Mouse (Mus musculus) Muller cell, postnatal 12 days (primary cell): ENCODE data around the gene Psma6.

Experiments used
- DNase-seq: peaks from one replicate; pipeline ENCODE4 v3.0.0-alpha.2; 2015; ENCODE audit errors: inconsistent ontology term

The Psma6 gene

DNA sequence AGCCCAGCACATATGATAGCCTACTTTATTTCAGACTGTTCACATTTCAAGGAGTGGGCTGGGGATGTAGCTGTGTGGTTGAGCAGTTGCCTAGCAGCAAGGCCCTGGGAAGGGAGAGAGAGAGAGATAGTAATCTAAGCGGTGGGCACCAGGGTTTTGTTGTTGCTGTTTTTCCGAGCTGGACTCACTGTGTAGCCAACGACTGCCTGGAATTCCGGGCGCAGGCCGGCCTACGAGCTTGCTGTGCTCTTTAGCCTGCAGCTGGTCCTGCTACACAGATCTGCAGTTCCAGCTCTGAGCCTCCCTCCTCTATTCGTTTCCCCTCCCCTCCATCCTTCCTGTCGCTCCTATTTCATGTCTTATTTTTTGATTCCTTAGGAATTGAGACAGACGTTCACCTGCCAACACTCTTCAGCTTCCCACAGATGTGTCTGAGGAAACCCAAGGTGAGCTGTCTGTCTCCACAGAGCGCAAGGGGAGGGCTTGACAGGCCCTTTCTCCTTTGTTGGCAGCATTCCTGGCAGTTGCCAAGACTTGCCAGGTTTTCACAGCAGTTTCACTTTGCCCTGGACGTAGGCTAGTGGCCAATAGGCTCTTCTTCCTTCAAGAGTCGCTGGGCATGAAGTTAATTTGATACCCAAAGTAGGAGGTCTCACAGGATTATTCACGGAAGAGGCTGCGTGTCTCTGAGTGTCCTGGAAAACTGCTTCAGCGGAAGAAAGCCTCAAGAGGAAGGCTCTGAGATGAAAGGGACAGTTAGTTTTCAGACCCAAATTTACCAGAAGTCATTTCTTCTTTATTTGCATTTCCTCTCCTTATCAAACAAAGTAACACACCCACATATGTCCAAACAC, 80.2 kb downstream of the Psma6 start:
- DNase-seq = peak; percentile 89

DNA sequence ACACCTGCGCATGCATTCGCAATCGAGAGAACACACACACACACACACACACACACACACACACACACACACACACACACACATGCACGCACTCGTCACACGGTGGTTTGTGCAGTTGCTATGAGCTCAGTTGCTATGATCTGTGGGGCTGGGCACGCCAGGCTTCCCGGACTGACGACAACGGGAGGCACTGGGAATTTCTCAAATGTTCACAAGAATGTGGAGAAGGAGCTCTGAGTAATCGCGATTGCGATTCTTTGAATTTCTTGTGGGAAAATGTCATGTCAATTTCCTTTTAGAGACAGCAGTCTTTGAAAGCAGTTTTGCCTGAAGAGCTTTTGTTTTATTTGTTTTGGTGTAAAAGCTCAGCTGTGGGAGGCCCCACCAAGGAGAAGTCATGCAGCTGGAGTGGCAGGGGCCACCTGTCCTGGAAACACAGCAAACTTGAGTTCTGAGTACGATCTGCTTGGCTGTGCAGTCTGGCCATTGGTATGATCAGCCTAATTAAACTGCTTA, 80.9 kb downstream of the Psma6 start:
- DNase-seq = peak; percentile 92

DNA sequence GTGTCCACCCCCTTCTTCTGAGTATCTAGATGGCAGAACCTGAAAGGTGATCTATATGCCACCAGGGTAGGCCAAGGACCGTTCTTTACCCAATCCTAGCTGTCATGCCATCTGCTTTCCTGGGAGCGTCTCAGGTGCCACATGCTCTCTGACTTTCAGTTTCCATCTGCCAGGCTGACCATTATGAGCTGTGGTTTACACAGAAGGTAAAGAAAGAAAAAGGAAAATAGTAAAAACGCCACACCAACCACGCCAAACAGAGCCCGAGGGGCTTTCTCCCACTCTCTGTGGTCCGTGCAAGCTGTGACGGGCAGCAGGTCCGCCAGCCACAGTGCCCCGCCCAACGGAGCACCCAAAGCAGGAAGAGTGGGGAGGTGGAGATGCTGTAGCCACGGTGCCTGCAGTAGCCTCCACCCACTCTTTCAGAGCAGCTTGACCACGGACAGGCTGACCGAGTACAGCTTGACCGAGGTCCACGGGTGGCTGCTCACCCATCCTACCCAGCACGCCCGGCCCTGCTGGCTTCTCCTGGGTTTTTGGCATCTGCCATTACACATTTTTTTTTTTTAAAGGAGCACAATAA, 81.5 kb downstream of the Psma6 start:
- peak; percentile 42 for DNase-seq

DNA sequence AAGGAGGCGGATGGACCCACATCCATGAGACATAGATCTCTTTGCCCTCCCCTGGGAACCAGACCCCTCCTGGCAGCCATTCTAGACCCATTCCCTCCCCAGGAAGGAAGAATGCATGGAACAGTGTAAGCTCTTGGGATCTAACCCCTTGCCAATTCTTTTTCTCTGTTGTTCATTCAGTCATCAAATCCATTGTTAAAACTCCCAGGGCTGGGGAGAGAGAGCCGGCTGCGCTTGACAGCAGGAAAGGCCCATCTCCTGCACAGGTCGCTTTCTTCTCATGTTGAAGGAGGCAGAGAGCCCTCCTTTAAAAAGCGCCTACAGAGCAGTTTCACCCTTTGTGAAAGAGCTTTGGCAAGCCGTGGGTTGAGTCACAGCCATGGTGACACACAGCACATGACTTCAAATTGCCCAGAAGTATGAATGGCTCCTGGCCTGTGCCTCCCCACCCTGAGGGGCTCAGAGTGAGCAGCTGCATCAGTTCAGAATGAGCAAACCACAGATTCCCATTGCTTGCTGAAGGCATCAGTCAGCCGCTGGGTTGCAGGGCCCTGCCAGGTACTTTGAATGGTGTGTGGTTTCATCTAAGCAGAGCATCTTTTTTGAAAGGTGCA, 82.2 kb downstream of the Psma6 start:
- DNase-seq = peak; percentile 94

DNA sequence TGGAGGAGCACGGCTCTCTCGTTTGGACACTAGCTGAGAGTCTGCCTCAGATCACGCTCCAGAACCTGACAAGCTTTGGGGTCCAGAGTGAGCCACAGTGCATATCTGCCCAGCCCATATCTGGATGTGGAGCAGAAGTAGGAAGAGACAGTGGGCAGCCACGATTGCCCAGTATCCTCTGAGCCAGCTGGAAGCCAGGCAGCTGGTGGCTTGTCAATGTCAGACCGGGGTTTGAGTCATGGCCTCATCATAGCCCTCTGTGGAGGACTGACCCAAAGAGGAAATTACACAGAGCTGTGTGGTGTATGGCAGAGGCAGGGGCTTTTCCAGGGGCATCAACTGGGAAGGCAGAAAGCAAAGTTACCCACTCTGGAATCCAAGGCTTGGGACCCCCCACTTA, 82.8 kb downstream of the Psma6 start:
- DNase-seq = no peak

DNA sequence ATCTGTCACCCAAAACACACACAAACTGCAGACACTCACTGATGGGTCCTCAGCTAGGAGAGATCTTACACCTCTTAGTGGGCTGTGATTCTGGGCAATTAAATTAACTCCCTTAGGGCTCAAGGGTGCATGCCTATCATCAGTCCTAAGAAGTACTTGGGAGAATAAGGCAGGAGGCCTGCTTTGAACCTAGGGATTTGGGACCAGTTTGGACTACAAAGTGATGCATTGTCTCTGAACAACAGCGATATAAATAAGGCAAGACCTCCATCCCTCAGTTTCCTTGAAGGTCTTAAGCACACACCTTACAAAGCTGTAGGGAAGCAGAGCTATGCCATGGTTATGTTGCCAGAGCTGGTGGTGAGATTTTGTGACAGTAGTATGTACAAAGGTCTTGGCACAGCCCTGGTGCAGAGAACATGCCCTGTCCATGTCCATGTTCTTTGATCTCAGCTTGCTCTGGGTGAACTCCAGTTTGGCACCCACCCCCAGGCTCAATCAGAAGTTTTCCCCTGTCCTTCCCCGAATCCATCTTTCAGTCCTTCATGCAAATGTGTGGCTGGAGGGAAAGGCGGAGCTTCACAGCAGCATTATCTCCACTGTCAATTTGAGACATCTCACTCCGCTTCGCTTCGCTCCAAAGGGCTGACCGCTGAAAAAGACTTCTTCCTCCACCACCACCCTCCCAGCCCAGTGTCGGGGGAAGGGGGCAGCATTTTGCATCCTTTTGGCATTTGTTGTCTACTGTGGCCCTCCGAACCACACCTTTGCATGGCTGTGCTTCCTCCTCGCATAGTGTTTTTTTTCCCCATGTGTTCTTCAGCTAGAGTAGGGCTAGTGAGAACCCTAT, 83.5 kb downstream of the Psma6 start:
- no peak for DNase-seq
